Mouse (Mus musculus) limb, embryonic 10.5 days (tissue): Measurements from ENCODE around the gene Igfbp3. TPM values are rescaled to one million over a fixed set of nuclear protein-coding genes. Genes with fewer than 3 reads are reported as not detected.

Experiments used
- DNase-seq: peaks from one replicate; pipeline ENCODE4 v3.0.0-alpha.2; 2017; ENCODE audit warnings: low spot score
- H3K27ac ChIP-seq: fragments of 300-500 bp; sonication (generic); 2 replicates; pipeline ENCODE4 v1.5.1; 2016; ENCODE audit warnings: mild to moderate bottlenecking
- H3K27me3 ChIP-seq: fragments of 300-500 bp; sonication (generic); 2 replicates; pipeline ENCODE4 v1.6.1; 2016; ENCODE audit warnings: low read depth, mild to moderate bottlenecking; ENCODE audit not compliant: poor library complexity, severe bottlenecking
- H3K36me3 ChIP-seq: fragments of 300-500 bp; sonication (generic); 2 replicates; pipeline ENCODE4 v1.6.1; 2016; ENCODE audit warnings: mild to moderate bottlenecking, moderate library complexity
- H3K4me1 ChIP-seq: fragments of 300-500 bp; sonication (generic); 2 replicates; pipeline ENCODE4 v1.6.1; 2016
- H3K4me3 ChIP-seq: fragments of 300-500 bp; sonication (generic); 2 replicates; pipeline ENCODE4 v1.5.1; 2016; ENCODE audit warnings: mild to moderate bottlenecking, moderate library complexity
- H3K9me3 ChIP-seq: fragments of 300-500 bp; sonication (generic); replicated peaks from 2 replicates; pipeline ENCODE4 v1.6.1; 2016; ENCODE audit warnings: mild to moderate bottlenecking
- WGBS: fragments of 180-500 bp; shearing (Covaris S2); methylation state at CpG from one replicate; pipeline ENCODE4 v1.1.7; 2016; 5-methylcytosine and 5-hydroxymethylcytosine counted together
- polyA plus RNA-seq: library from polyadenylated mRNA; unstranded; fragments of >200 nt; fragmentation: Nextera tagmentation; extraction: Ambion mirVana; gene quantifications from 2 replicates; pipeline ENCODE4 v1.2.1, GENCODE M21; 2016

Igfbp3 gene
- 37.3 and 51.1 TPM in 2 replicates for polyA plus RNA-seq

- H3K4me1 ChIP-seq, result peaks cover 43% of the 10 kb centered on the region
- WGBS, result under 1% methylated on average over 101 of the region's 104 CpGs
- H3K27me3 ChIP-seq, result peaks cover 47% of the 10 kb centered on the region
- no peaks in the 10 kb centered on the region for H3K9me3 ChIP-seq
- peak; percentile 72 for DNase-seq
- H3K27ac ChIP-seq, result peak within 1 kb of the TSS; percentile 81
- H3K36me3 ChIP-seq, result peaks cover 7% of the 10 kb centered on the region; the same call in 1 of the 2 replicates
- H3K4me3 ChIP-seq, result peak within 1 kb of the TSS; percentile 72
These were observed at the start of gene Igfbp3 for GRCm38 (mm10) chr11:7213501-7214341. Gene Igfbp3 (minus strand): TSS chr11:7213923.

DNA sequence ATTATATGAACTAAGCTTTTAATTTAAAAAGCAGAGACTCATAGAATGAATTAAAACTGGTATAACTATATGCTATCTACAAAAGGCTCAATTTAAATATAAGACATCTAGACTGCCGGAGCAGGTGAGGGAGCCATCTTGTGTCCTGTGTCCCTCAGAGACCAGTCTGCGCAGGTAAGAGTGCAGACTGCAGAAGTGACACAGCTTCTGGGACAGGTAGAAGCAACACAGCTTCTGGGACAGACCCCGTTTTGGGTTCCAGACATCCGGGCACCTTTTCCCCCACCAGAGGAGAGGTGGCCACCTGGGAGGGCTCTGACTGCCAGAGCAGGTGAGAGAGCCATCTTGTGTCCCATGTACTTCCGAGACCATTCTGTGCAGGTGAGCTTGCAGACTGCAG lies 37.1 kb upstream of the Igfbp3 start:
- 91% methylated on average over 5 of the region's 5 CpGs for WGBS
- Histone ChIP-seq H3K36me3 (no peaks in the 10 kb centered on the region), H3K4me1 (no peaks in the 10 kb centered on the region), H3K27me3 (no peaks in the 10 kb centered on the region), H3K9me3 (no peaks in the 10 kb centered on the region), H3K4me3 (no peak overlapping the region), H3K27ac (no peak overlapping the region)
- DNase-seq, result no peak

- 94% methylated on average over 2 of the region's 2 CpGs for WGBS
- H3K36me3 ChIP-seq, result no peaks in the 10 kb centered on the region
These were observed 36.7 kb upstream of the Igfbp3 start for GRCm38 (mm10) chr11:7250415-7250814.

GRCm38 (mm10) chr11:7244782-7245181 lies 31.1 kb upstream of the Igfbp3 start:
- no peak for DNase-seq
- no peak overlapping the region for H3K27ac ChIP-seq
- 82% methylated on average over 1 of the region's 1 CpGs for WGBS

More at GRCm38 (mm10) chr11:7250415-7250814, 36.7 kb upstream of the Igfbp3 start:
- Histone ChIP-seq H3K4me1 (no peaks in the 10 kb centered on the region), H3K27me3 (no peaks in the 10 kb centered on the region), H3K4me3 (no peak overlapping the region), H3K9me3 (no peaks in the 10 kb centered on the region), H3K27ac (no peak overlapping the region)
- no peak for DNase-seq

DNA sequence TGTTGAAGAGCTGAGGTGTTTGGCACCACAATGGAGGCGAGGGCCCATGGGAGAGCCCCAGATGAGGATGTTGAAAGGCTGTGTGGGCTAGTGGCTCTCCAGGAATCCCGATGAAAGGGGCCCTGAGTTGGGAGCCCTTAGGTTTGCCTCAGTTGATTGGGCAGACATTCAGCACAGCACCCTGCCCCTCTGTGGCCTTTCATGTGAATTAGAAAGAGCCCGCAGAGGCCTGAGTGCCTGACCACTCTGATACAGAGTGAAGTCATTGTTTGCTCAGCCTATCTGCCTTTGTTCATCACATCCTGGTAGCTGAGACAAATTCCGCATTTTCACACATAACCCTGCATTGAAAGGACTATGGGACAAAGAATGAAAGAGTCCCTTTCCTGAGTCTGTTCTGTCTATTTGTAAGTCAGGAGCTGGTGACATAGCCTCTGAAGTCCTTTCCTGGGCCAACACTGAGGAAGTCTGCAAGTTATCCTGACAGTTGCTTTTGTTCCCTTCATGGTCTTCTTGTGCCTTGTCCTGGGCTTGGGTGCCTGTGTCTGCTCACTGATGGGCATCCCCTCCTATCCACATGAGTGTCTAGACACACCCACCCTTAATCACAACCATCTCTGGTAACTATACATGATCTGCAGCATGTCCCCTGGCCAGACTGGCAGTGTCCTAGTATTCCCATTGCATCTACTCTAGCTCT lies 25.5 kb upstream of the Igfbp3 start:
- no peak overlapping the region for H3K27ac ChIP-seq
- no peaks in the 10 kb centered on the region for H3K9me3 ChIP-seq
- H3K27me3 ChIP-seq, result no peaks in the 10 kb centered on the region
- no peak for DNase-seq
- H3K4me1 ChIP-seq, result no peaks in the 10 kb centered on the region
- H3K36me3 ChIP-seq, result no peaks in the 10 kb centered on the region
- H3K4me3 ChIP-seq, result no peak overlapping the region
- 81% methylated on average over 4 of the region's 4 CpGs for WGBS

More at GRCm38 (mm10) chr11:7244782-7245181, 31.1 kb upstream of the Igfbp3 start:
- Histone ChIP-seq H3K9me3 (no peaks in the 10 kb centered on the region), H3K27me3 (no peaks in the 10 kb centered on the region), H3K4me3 (no peak overlapping the region), H3K4me1 (no peaks in the 10 kb centered on the region), H3K36me3 (no peaks in the 10 kb centered on the region)

- Histone ChIP-seq H3K36me3 (no peaks in the 10 kb centered on the region), H3K27ac (no peak overlapping the region), H3K27me3 (no peaks in the 10 kb centered on the region), H3K4me1 (no peaks in the 10 kb centered on the region), H3K4me3 (no peak overlapping the region), H3K9me3 (no peaks in the 10 kb centered on the region)
- DNase-seq, result no peak
- WGBS, result 92% methylated on average over 6 of the region's 6 CpGs
These were observed 24.8 kb upstream of the Igfbp3 start for GRCm38 (mm10) chr11:7238546-7238945.

DNA sequence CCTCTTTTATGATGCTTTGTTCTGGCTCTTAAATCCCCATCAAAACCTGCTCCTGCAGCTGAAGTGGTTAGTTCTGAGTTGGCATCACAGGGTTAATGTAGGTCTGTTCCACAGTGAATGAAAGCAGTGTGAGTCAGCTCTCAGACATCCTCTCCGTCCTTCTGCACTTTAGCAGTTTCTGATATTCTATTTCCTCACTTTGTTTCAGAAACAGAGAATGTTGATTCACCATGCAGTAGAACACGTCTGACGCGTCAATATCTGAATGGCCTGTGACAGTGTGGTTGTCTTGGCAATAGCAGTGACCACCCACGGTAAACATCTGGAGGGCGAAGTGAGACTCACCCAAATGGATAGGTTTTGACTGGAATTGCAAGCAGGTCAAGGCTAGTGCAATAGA lies 24.0 kb upstream of the Igfbp3 start:
- 91% methylated on average over 6 of the region's 6 CpGs for WGBS
- no peaks in the 10 kb centered on the region for H3K9me3 ChIP-seq

DNA sequence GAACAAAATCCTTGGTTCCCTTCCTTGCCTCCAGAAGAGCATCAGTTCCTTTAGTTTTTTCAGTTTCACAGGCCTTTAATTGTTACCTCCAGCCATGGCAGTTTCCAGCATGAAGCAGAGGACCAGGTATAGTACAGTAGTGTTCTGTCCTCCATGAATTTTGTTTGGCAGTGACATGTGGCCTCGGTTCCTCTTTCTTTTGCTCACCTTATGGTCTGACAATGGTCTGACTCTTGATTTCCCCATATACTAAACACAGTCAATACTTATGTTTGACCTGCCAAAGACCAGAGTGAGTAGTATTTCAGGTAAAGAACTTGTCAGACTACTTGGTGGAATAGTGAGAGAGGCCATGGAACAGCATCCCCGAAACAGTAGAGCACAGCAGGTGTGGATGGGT lies 23.0 kb upstream of the Igfbp3 start:
- Histone ChIP-seq H3K27ac (no peak overlapping the region), H3K4me1 (no peaks in the 10 kb centered on the region), H3K4me3 (no peak overlapping the region), H3K27me3 (no peaks in the 10 kb centered on the region), H3K36me3 (no peaks in the 10 kb centered on the region), H3K9me3 (no peaks in the 10 kb centered on the region)
- no peak for DNase-seq
- WGBS, result 91% methylated on average over 2 of the region's 2 CpGs

More for the DNA sequence above, 24.0 kb upstream of the Igfbp3 start:
- no peak for DNase-seq
- no peaks in the 10 kb centered on the region for H3K4me1 ChIP-seq
- H3K27ac ChIP-seq, result no peak overlapping the region
- H3K4me3 ChIP-seq, result no peak overlapping the region
- H3K27me3 ChIP-seq, result no peaks in the 10 kb centered on the region
- no peaks in the 10 kb centered on the region for H3K36me3 ChIP-seq

DNA sequence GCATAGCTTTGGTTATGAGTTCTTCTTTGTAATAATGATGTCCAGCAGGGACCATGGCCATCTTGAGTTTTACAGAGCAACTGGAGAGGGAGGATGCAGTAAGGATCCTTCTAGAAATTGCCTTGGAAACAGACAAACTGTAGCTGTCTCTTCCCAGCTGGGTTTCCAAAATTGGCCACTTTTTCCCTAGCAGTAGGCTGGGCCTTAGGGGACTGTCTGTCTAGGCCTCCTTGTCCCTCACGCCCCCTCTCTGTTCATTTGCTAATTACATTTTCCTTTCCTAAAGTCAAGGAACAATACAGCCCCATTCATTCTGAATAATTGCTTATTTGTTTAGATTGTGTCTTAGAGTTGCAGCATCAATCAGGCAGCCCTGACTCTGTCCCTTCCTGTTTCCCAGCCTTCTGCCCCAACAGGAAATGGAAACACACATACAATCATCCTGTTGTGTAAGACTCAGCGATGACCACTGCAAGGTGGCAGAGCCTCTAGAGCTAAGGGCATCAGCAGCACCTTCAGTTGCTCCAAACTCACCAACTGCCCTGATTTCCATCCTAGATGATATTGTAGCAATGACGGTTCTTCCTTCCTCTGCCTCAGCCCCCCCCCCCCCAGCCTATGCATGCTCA lies 21.4 kb upstream of the Igfbp3 start:
- Histone ChIP-seq H3K4me1 (no peaks in the 10 kb centered on the region), H3K36me3 (no peaks in the 10 kb centered on the region), H3K4me3 (no peak overlapping the region), H3K27ac (no peak overlapping the region), H3K27me3 (no peaks in the 10 kb centered on the region), H3K9me3 (no peaks in the 10 kb centered on the region)
- no peak for DNase-seq
- 89% methylated on average over 3 of the region's 3 CpGs for WGBS

GRCm38 (mm10) chr11:7234436-7234835 lies 20.7 kb upstream of the Igfbp3 start:
- Histone ChIP-seq H3K27me3 (no peaks in the 10 kb centered on the region), H3K4me3 (no peak overlapping the region), H3K36me3 (no peaks in the 10 kb centered on the region), H3K27ac (no peak overlapping the region), H3K9me3 (no peaks in the 10 kb centered on the region), H3K4me1 (no peaks in the 10 kb centered on the region)
- DNase-seq, result no peak
- 89% methylated on average over 1 of the region's 1 CpGs for WGBS

GRCm38 (mm10) chr11:7233333-7233732 lies 19.6 kb upstream of the Igfbp3 start:
- H3K4me3 ChIP-seq, result no peak overlapping the region

GRCm38 (mm10) chr11:7231958-7232357 lies 18.2 kb upstream of the Igfbp3 start:
- Histone ChIP-seq H3K4me3 (no peak overlapping the region), H3K27ac (no peak overlapping the region), H3K9me3 (no peaks in the 10 kb centered on the region), H3K36me3 (no peaks in the 10 kb centered on the region), H3K4me1 (peaks cover 3% of the 10 kb centered on the region; the same call in 1 of the 2 replicates), H3K27me3 (no peaks in the 10 kb centered on the region)
- peak; percentile 16 for DNase-seq
- 93% methylated on average over 4 of the region's 4 CpGs for whole genome bisulfite sequencing

More at GRCm38 (mm10) chr11:7233333-7233732, 19.6 kb upstream of the Igfbp3 start:
- Histone ChIP-seq H3K36me3 (no peaks in the 10 kb centered on the region), H3K4me1 (no peaks in the 10 kb centered on the region), H3K9me3 (no peaks in the 10 kb centered on the region), H3K27ac (no peak overlapping the region), H3K27me3 (no peaks in the 10 kb centered on the region)
- no peak for DNase-seq
- WGBS, result 86% methylated on average over 2 of the region's 2 CpGs

DNA sequence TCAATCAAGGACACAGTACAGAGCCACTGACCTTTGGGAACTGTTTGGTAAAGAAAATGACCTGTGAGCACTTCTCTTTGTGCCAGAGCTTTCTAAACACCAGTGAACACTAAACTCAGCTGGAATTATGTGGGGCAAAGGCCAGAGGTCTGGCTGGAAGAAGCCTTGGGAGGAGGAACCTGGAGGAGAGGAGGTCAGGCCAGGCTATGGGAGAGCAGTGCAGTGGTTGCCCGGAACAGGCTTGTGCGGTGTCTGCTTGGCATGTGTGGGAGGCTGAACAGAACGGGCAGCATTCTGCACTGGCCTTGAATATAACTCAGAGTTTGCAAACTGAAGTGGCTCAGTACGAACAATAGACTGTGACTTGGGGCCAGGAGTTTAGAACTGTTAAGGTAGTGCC lies 16.3 kb upstream of the Igfbp3 start:
- DNase-seq, result peak; percentile 18
- H3K36me3 ChIP-seq, result no peaks in the 10 kb centered on the region
- no peak overlapping the region for H3K27ac ChIP-seq
- H3K4me3 ChIP-seq, result no peak overlapping the region
- WGBS, result 85% methylated on average over 4 of the region's 4 CpGs
- peaks cover 6% of the 10 kb centered on the region; the same call in 1 of the 2 replicates for H3K4me1 ChIP-seq
- H3K9me3 ChIP-seq, result no peaks in the 10 kb centered on the region
- no peaks in the 10 kb centered on the region for H3K27me3 ChIP-seq
